8 mouse cellular contexts compared by ENCODE assay signal in genomic region chr8:4258233-4258632, GRCm38 (mm10). TPM values are rescaled to one million over a fixed set of nuclear protein-coding genes. Genes with fewer than 3 reads are reported as not detected.
DNase-seq lines count a peak whose midpoint lies in the region; ATAC-seq and TF ChIP-seq lines count a peak whose summit lies in the region.

No protein-coding gene starts in this region.

- TF ChIP-seq POLR2A in CH12.LX (IDR thresholded peaks at IDR 0.05; ENCODE audit: low read depth, low read length) = no peak
- no peak for TF ChIP-seq POLR2A in lung, adult 2 months (IDR thresholded peaks at IDR 0.05; ENCODE audit: borderline replicate concordance, extremely low read depth, low read depth, low read length)

- peak; percentile 50 for ATAC-seq in heart, embryonic 16.5 days (replicated peaks; ENCODE audit: extremely low read depth, insufficient read depth, low FRiP score)
- ATAC-seq in neural tube, embryonic 14.5 days (ENCODE audit: low read depth) = peak; percentile 70

- dilution Hi-C loops in CH12.LX (cut with MboI; ENCODE audit: extremely low pct_ligation_motif_present, extremely low pct_unique_long_range_greater_than_20kb, low sequenced_read_pairs) = no loop called here

- H3K9ac ChIP-seq in CH12.LX (ENCODE audit: insufficient read depth, low read depth) = no peak overlapping the region
- H3K9ac ChIP-seq in heart, embryonic 16.5 days (ENCODE audit: low read length) = peak overlapping the region; percentile 73
- H3K9ac ChIP-seq in neural tube, embryonic 14.5 days (replicated peaks; ENCODE audit: low read depth, low read length) = peak overlapping the region; percentile 97

- TF ChIP-seq EP300 in CH12.LX (IDR thresholded peaks at IDR 0.05; ENCODE audit: low read length) = no peak

- TF ChIP-seq RAD21 in CH12.LX (IDR thresholded peaks at IDR 0.05; ENCODE audit: low read depth, low read length) = no peak; the same call in 1 of the 2 replicates

- peaks cover 75 to 91% of the 10 kb centered on the region in 2 experiments for H3K36me3 ChIP-seq in CH12.LX (replicated peaks in 1 of 2; ENCODE audit: control insufficient read depth in 1 of 2, insufficient read depth in 1 of 2, low read length in 1 of 2)
- H3K36me3 ChIP-seq in erythroblast, embryonic 14.5 days (ENCODE audit: control insufficient read depth) = peaks cover 78% of the 10 kb centered on the region
- peaks cover 48% of the 10 kb centered on the region for H3K36me3 ChIP-seq in heart, embryonic 16.5 days (ENCODE audit: control insufficient read depth, insufficient read depth)
- H3K36me3 ChIP-seq in neural tube, embryonic 14.5 days (ENCODE audit: control insufficient read depth, insufficient read depth, low read length) = peaks cover 25% of the 10 kb centered on the region

- WGBS in heart, embryonic 16.5 days = 3% methylated on average over 35 of the region's 35 CpGs
- 2% methylated on average over 35 of the region's 35 CpGs for WGBS in lung, adult 2 months
- WGBS in neural tube, embryonic 14.5 days = 3% methylated on average over 35 of the region's 35 CpGs

- H3K4me1 ChIP-seq in CH12.LX (ENCODE audit: control insufficient read depth in 1 of 2, insufficient read depth in 2 of 2) = peaks cover 3 to 8% of the 10 kb centered on the region in 2 experiments
- peaks cover 52% of the 10 kb centered on the region for H3K4me1 ChIP-seq in erythroblast, embryonic 14.5 days (ENCODE audit: control insufficient read depth)
- peaks cover 16% of the 10 kb centered on the region for H3K4me1 ChIP-seq in heart, embryonic 16.5 days (ENCODE audit: control insufficient read depth, insufficient read depth, low read length)
- H3K4me1 ChIP-seq in lung, adult 2 months (ENCODE audit: control insufficient read depth, insufficient read depth, low read length) = peaks cover 13% of the 10 kb centered on the region
- H3K4me1 ChIP-seq in neural tube, embryonic 14.5 days (ENCODE audit: control insufficient read depth, insufficient read depth, low read length) = peaks cover 31% of the 10 kb centered on the region

- no peak for DNase-seq in CH12.LX (ENCODE audit: extremely low read depth)
- DNase-seq in brain, adult 2 months (ENCODE audit: low read depth, low spot score) = peak; percentile 77
- DNase-seq in kidney, postnatal 36 days = peak; percentile 50 to 81
- DNase-seq in lung, adult 2 months = peak; percentile 66
- peak; percentile 92 for DNase-seq in testis, postnatal 10 days (ENCODE audit: low spot score)

- H3K4me2 ChIP-seq in CH12.LX (ENCODE audit: insufficient read depth, low read depth, poor library complexity, severe bottlenecking) = no peak overlapping the region
- peak overlapping the region; percentile 91 for H3K4me2 ChIP-seq in heart, embryonic 16.5 days (ENCODE audit: low read depth, low read length)
- H3K4me2 ChIP-seq in neural tube, embryonic 14.5 days (ENCODE audit: low read depth, low read length) = peak overlapping the region; percentile 65

- H3K27me3 ChIP-seq in CH12.LX (replicated peaks) = no peaks in the 10 kb centered on the region
- no peaks in the 10 kb centered on the region for H3K27me3 ChIP-seq in erythroblast, embryonic 14.5 days (ENCODE audit: control insufficient read depth)
- no peaks in the 10 kb centered on the region for H3K27me3 ChIP-seq in heart, embryonic 16.5 days (ENCODE audit: control insufficient read depth, insufficient read depth, low read length)
- H3K27me3 ChIP-seq in neural tube, embryonic 14.5 days (ENCODE audit: control insufficient read depth, insufficient read depth, low read length) = no peaks in the 10 kb centered on the region

- no peak overlapping the region for H3K4me3 ChIP-seq in CH12.LX (replicated peaks in 1 of 3; ENCODE audit: low read depth in 2 of 3, low read length in 2 of 3, poor library complexity in 1 of 3)
- H3K4me3 ChIP-seq in erythroblast, embryonic 14.5 days (replicated peaks) = peak overlapping the region; percentile 69
- peak overlapping the region; percentile 73 for H3K4me3 ChIP-seq in heart, embryonic 16.5 days (ENCODE audit: low read length)
- H3K4me3 ChIP-seq in lung, adult 2 months (replicated peaks; ENCODE audit: extremely low read depth, low read depth, low read length) = peak overlapping the region; percentile 66
- peak overlapping the region; percentile 87 for H3K4me3 ChIP-seq in neural tube, embryonic 14.5 days (ENCODE audit: low read depth, low read length)

- no peak overlapping the region for H3K27ac ChIP-seq in CH12.LX (ENCODE audit: insufficient read depth, low read depth)
- H3K27ac ChIP-seq in heart, embryonic 16.5 days (ENCODE audit: low read length) = no peak overlapping the region; the same call in 1 of the 2 replicates
- peak overlapping the region; percentile 94 for H3K27ac ChIP-seq in neural tube, embryonic 14.5 days (ENCODE audit: low read depth, low read length)

- in situ Hi-C loops in CH12.LX (cut with MboI; ENCODE audit: low pct_ligation_motif_present, low pct_unique_long_range_greater_than_20kb, low sequenced_read_pairs) = loop anchor here (10.0 kb wide), 1 partner anchor 57 kb away; no protein-coding TSS in a partner anchor

- no peaks in the 10 kb centered on the region for H3K9me3 ChIP-seq in CH12.LX (replicated peaks; ENCODE audit: low read length)
- no peaks in the 10 kb centered on the region for H3K9me3 ChIP-seq in erythroblast, embryonic 14.5 days (ENCODE audit: control insufficient read depth, low read length)
- no peaks in the 10 kb centered on the region for H3K9me3 ChIP-seq in heart, embryonic 16.5 days (replicated peaks; ENCODE audit: control insufficient read depth, low read length)
- no peaks in the 10 kb centered on the region for H3K9me3 ChIP-seq in neural tube, embryonic 14.5 days (ENCODE audit: control insufficient read depth, low read length)

- H3K79me2 ChIP-seq in CH12.LX (replicated peaks; ENCODE audit: control insufficient read depth, extremely low read depth, insufficient read depth, poor library complexity, severe bottlenecking) = no peaks in the 10 kb centered on the region

- TF ChIP-seq CTCF in CH12.LX (conservative IDR thresholded peaks at IDR 0.05 in 1 of 2, IDR thresholded peaks at IDR 0.05 in 1 of 2; ENCODE audit: low read depth in 2 of 2, low read length in 2 of 2) = peak in 1 of 2 experiments; percentile 47; a peak in 2 of 4 replicates
- TF ChIP-seq CTCF in lung, adult 2 months (IDR thresholded peaks at IDR 0.05; ENCODE audit: insufficient read depth, low read length) = peak; percentile 63

TF ChIP-seq in CH12.LX, 34 proteins besides CTCF, POLR2A, EP300 and RAD21:
- TF ChIP-seq CHD2 (IDR thresholded peaks at IDR 0.05; ENCODE audit: low read length) (no peak), MAFK (IDR thresholded peaks at IDR 0.05; ENCODE audit: insufficient replicate concordance, low read length) (no peak), SMC3 (IDR thresholded peaks at IDR 0.05; ENCODE audit: low read depth, low read length) (peak; percentile 21; the same call in 1 of the 2 replicates)

RNA-seq across cellular contexts. Expression of gene Ctxn1, which starts 0.8 kb away (rescaled TPM):
- total RNA-seq in CH12.LX (2012; rRNA removed) (0.68 and 0.80 TPM in 2 replicates), CH12.LX (2014; rRNA removed) (0.73 and 1.3 TPM in 2 replicates)
- polyA plus RNA-seq in CH12.LX (2012; ENCODE audit: insufficient read length, low read depth) = 3.0 and 3.2 TPM in 2 replicates
- 0.32 and 0.42 TPM in 2 replicates for polyA plus RNA-seq in erythroblast, embryonic 14.5 days (2012)
- polyA plus RNA-seq in heart, embryonic 16.5 days (2015; fragmentation: Nextera tagmentation; extraction: Ambion mirVana) = 27.5 and 28.4 TPM in 2 replicates
- polyA plus RNA-seq in lung, adult 2 months (2012; rRNA removed) = 33.4 and 41.4 TPM in 2 replicates
- polyA plus RNA-seq in neural tube, embryonic 14.5 days (2014; fragmentation: Nextera tagmentation; extraction: Ambion mirVana) = 203 and 212 TPM in 2 replicates

RNA-seq across cellular contexts. Expression of gene Snapc2, which starts 5.4 kb away (rescaled TPM):
- total RNA-seq in CH12.LX (2012; rRNA removed) (23.5 and 30.0 TPM in 2 replicates), CH12.LX (2014; rRNA removed) (18.3 and 22.4 TPM in 2 replicates)
- 29.8 and 30.8 TPM in 2 replicates for polyA plus RNA-seq in CH12.LX (2012; ENCODE audit: insufficient read length, low read depth)
- 5.1 and 6.0 TPM in 2 replicates for polyA plus RNA-seq in erythroblast, embryonic 14.5 days (2012)
- 41.9 and 42.5 TPM in 2 replicates for polyA plus RNA-seq in heart, embryonic 16.5 days (2015; fragmentation: Nextera tagmentation; extraction: Ambion mirVana)
- polyA plus RNA-seq in lung, adult 2 months (2012; rRNA removed) = 25.0 and 34.5 TPM in 2 replicates
- polyA plus RNA-seq in neural tube, embryonic 14.5 days (2014; fragmentation: Nextera tagmentation; extraction: Ambion mirVana) = 57.9 and 69.0 TPM in 2 replicates

RNA-seq across cellular contexts. Expression of gene Tgfbr3l, which starts 10.2 kb away (rescaled TPM):
- total RNA-seq in CH12.LX (2012; rRNA removed) = 3.5 and 4.5 TPM in 2 replicates
- total RNA-seq in CH12.LX (2014; rRNA removed) = 1.7 and 2.0 TPM in 2 replicates
- polyA plus RNA-seq in CH12.LX (2012; ENCODE audit: insufficient read length, low read depth) = 13.3 and 16.9 TPM in 2 replicates
- 1.1 and 1.3 TPM in 2 replicates for polyA plus RNA-seq in erythroblast, embryonic 14.5 days (2012)
- 3.0 and 3.6 TPM in 2 replicates for polyA plus RNA-seq in heart, embryonic 16.5 days (2015; fragmentation: Nextera tagmentation; extraction: Ambion mirVana)
- 22.7 and 56.3 TPM in 2 replicates for polyA plus RNA-seq in lung, adult 2 months (2012; rRNA removed)
- polyA plus RNA-seq in neural tube, embryonic 14.5 days (2014; fragmentation: Nextera tagmentation; extraction: Ambion mirVana) = 4.2 and 6.5 TPM in 2 replicates

RNA-seq across cellular contexts. Expression of gene Timm44, which starts 17.5 kb away (rescaled TPM):
- 130 and 147 TPM in 2 replicates for total RNA-seq in CH12.LX (2012; rRNA removed)
- 109 and 123 TPM in 2 replicates for total RNA-seq in CH12.LX (2014; rRNA removed)
- 143 and 177 TPM in 2 replicates for polyA plus RNA-seq in CH12.LX (2012; ENCODE audit: insufficient read length, low read depth)
- 4.0 and 5.5 TPM in 2 replicates for polyA plus RNA-seq in erythroblast, embryonic 14.5 days (2012)
- 70.6 and 75.5 TPM in 2 replicates for polyA plus RNA-seq in heart, embryonic 16.5 days (2015; fragmentation: Nextera tagmentation; extraction: Ambion mirVana)
- polyA plus RNA-seq in lung, adult 2 months (2012; rRNA removed) = 32.9 and 44.6 TPM in 2 replicates
- 52.2 and 52.3 TPM in 2 replicates for polyA plus RNA-seq in neural tube, embryonic 14.5 days (2014; fragmentation: Nextera tagmentation; extraction: Ambion mirVana)

RNA-seq across cellular contexts. Expression of gene Gm49320, which starts 19.6 kb away (rescaled TPM):
- 0.08 and 0.38 TPM in 2 replicates for total RNA-seq in CH12.LX (2012; rRNA removed)
- 0.08 and 0.26 TPM in 2 replicates for total RNA-seq in CH12.LX (2014; rRNA removed)
- polyA plus RNA-seq in CH12.LX (2012; ENCODE audit: insufficient read length, low read depth) = 0.23 and 0.67 TPM in 2 replicates
- polyA plus RNA-seq in erythroblast, embryonic 14.5 days (2012) = 0.25 and 0.38 TPM in 2 replicates
- 0.42 and 0.81 TPM in 2 replicates for polyA plus RNA-seq in heart, embryonic 16.5 days (2015; fragmentation: Nextera tagmentation; extraction: Ambion mirVana)
- polyA plus RNA-seq in lung, adult 2 months (2012; rRNA removed) = 1.3 and 1.6 TPM in 2 replicates
- 0.89 and 1.3 TPM in 2 replicates for polyA plus RNA-seq in neural tube, embryonic 14.5 days (2014; fragmentation: Nextera tagmentation; extraction: Ambion mirVana)

Comparison
In these comparisons a context has a peak if more than half of its experiments do, and no peak if none do; other contexts are left out.
1. H3K4me3 ChIP-seq: peak in erythroblast, embryonic 14.5 days (single experiment), heart, embryonic 16.5 days (single experiment), lung, adult 2 months (single experiment) and neural tube, embryonic 14.5 days (single experiment); none in CH12.LX (0 of 3).